Comparison of ENCODE assay signal across 16 mouse cellular contexts in the genomic region with DNA sequence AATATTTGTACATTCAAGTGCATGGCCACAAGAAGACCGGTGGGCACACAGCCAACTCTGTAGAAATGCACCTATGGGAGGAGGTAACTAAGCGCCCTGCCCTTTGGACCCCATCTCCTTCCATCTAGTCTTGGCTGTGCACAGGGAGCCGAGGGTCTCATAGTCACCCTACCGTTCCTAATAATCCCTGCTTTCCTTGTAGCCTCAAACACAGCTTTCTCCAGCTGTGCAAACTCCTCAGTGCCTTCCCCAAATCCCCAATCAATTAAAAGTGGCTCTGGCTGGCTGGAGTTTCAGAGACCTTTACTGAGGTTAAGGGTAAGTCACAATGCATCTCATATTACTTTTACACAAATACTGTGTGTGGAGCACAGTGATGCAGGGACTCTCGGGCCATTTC.
DNase-seq lines count a peak whose midpoint lies in the region; ATAC-seq and TF ChIP-seq lines count a peak whose summit lies in the region.
"Had no signal": no experiment of that assay in that cellular context is flagged by ENCODE, and none has a peak within 500 bp of the region (broad histone marks: within the 10 kb centered on the region; RNA-seq: fewer than 3 reads in every experiment).

No protein-coding gene starts in this region.

- no peak for TF ChIP-seq POLR2A in limb, embryonic 14.5 days (IDR thresholded peaks at IDR 0.05; ENCODE audit: borderline replicate concordance, extremely low read depth, insufficient read depth, insufficient read length)

- no peak overlapping the region for H3K4me3 ChIP-seq in left cerebral cortex, adult 2 months
- H3K4me3 ChIP-seq in embryonic facial prominence, embryonic 10.5 days = no peak overlapping the region
- H3K4me3 ChIP-seq in kidney, embryonic 14.5 days (ENCODE audit: low read length) = no peak overlapping the region
- no peak overlapping the region for H3K4me3 ChIP-seq in limb, embryonic 14.5 days (replicated peaks; ENCODE audit: low read length)
- H3K4me3 ChIP-seq: forebrain, embryonic 10.5 days; layer of hippocampus, adult 2 months; midbrain, embryonic 15.5 days had no signal

- peaks cover 53% of the 10 kb centered on the region for H3K4me1 ChIP-seq in embryonic facial prominence, embryonic 10.5 days
- peaks cover 21% of the 10 kb centered on the region for H3K4me1 ChIP-seq in kidney, embryonic 14.5 days (ENCODE audit: control insufficient read depth, insufficient read depth, low read length)
- peaks cover 13% of the 10 kb centered on the region for H3K4me1 ChIP-seq in limb, embryonic 14.5 days (ENCODE audit: control insufficient read depth, insufficient read depth, low read length)

- no peaks in the 10 kb centered on the region for H3K27me3 ChIP-seq in embryonic facial prominence, embryonic 10.5 days (replicated peaks; ENCODE audit: low read depth, poor library complexity, severe bottlenecking)
- no peaks in the 10 kb centered on the region for H3K27me3 ChIP-seq in kidney, embryonic 14.5 days (ENCODE audit: control insufficient read depth, insufficient read depth, low read length)
- no peaks in the 10 kb centered on the region for H3K27me3 ChIP-seq in limb, embryonic 14.5 days (ENCODE audit: control insufficient read depth, insufficient read depth, low read length)
- H3K27me3 ChIP-seq: midbrain, embryonic 15.5 days had no signal

- H3K4me2 ChIP-seq in kidney, embryonic 14.5 days (replicated peaks; ENCODE audit: low read depth, low read length) = no peak overlapping the region
- H3K4me2 ChIP-seq in limb, embryonic 14.5 days (replicated peaks; ENCODE audit: low read depth, low read length, severe bottlenecking) = no peak overlapping the region
- H3K4me2 ChIP-seq: midbrain, embryonic 15.5 days had no signal

- H3K36me3 ChIP-seq in embryonic facial prominence, embryonic 10.5 days (replicated peaks) = no peaks in the 10 kb centered on the region
- no peaks in the 10 kb centered on the region for H3K36me3 ChIP-seq in kidney, embryonic 14.5 days (ENCODE audit: control insufficient read depth, insufficient read depth, low read length)
- no peaks in the 10 kb centered on the region for H3K36me3 ChIP-seq in limb, embryonic 14.5 days (ENCODE audit: control insufficient read depth, insufficient read depth, low read length)
- H3K36me3 ChIP-seq: forebrain, embryonic 10.5 days; G1E; midbrain, embryonic 15.5 days had no signal

- intact Hi-C loops in left cerebral cortex, postnatal 4 days (cut with DNase I) = no loop called here
- intact Hi-C loops in left cerebral cortex, adult 2 months (cut with DNase I) = loop anchor here (10.0 kb wide), 1 partner anchor 967 kb away; no protein-coding TSS in a partner anchor

- DNase-seq in left cerebral cortex, postnatal 4 days = peak; percentile 12
- DNase-seq in left cerebral cortex, adult 2 months (ENCODE audit: extremely low spot score in 1 of 2, low spot score in 2 of 2) = no peak
- peak; percentile 60 for DNase-seq in embryonic facial prominence, embryonic 10.5 days (ENCODE audit: low spot score)
- peak; percentile 58 for DNase-seq in limb, embryonic 14.5 days (ENCODE audit: low spot score)
- no peak for DNase-seq in gastrocnemius, postnatal 25 days
- DNase-seq in right cerebral cortex, postnatal 4 days = no peak
- no peak for DNase-seq in frontal cortex, postnatal 14 days (ENCODE audit: low spot score in 2 of 2)
- DNase-seq: cerebellum, postnatal 36 days; gastrocnemius, postnatal 14 days; right cerebral cortex, adult 18-20 months had no signal

- H3K9me3 ChIP-seq in embryonic facial prominence, embryonic 10.5 days = no peaks in the 10 kb centered on the region
- H3K9me3 ChIP-seq in kidney, embryonic 14.5 days (ENCODE audit: control insufficient read depth, low read length) = no peaks in the 10 kb centered on the region
- no peaks in the 10 kb centered on the region for H3K9me3 ChIP-seq in limb, embryonic 14.5 days (ENCODE audit: control insufficient read depth, low read length)
- H3K9me3 ChIP-seq: forebrain, embryonic 10.5 days; midbrain, embryonic 15.5 days had no signal

- ATAC-seq in kidney, embryonic 14.5 days (ENCODE audit: low FRiP score, low TSS enrichment) = peak; percentile 53; the same call in 1 of the 2 replicates
- peak; percentile 83 for ATAC-seq in limb, embryonic 14.5 days (ENCODE audit: low FRiP score, low read depth)
- ATAC-seq: midbrain, embryonic 15.5 days had no signal

- 28% methylated on average over 5 of the region's 5 CpGs for WGBS in embryonic facial prominence, embryonic 10.5 days
- 23% methylated on average over 5 of the region's 5 CpGs for WGBS in kidney, embryonic 14.5 days
- WGBS in limb, embryonic 14.5 days = 37% methylated on average over 5 of the region's 5 CpGs

- H3K27ac ChIP-seq in left cerebral cortex, adult 2 months = no peak overlapping the region
- peak overlapping the region; percentile 54; the same call in 1 of the 2 replicates for H3K27ac ChIP-seq in embryonic facial prominence, embryonic 10.5 days (replicated peaks)
- peak overlapping the region; percentile 37; the same call in 1 of the 2 replicates for H3K27ac ChIP-seq in kidney, embryonic 14.5 days (ENCODE audit: low read depth, low read length)
- H3K27ac ChIP-seq in limb, embryonic 14.5 days (replicated peaks; ENCODE audit: low read depth, low read length) = no peak overlapping the region
- H3K27ac ChIP-seq: layer of hippocampus, adult 2 months; liver, embryonic 14.5 days; midbrain, embryonic 15.5 days had no signal

- H3K9ac ChIP-seq in kidney, embryonic 14.5 days (ENCODE audit: low read depth, low read length) = no peak overlapping the region
- no peak overlapping the region for H3K9ac ChIP-seq in limb, embryonic 14.5 days (ENCODE audit: low read depth, low read length, severe bottlenecking)
- H3K9ac ChIP-seq: liver, embryonic 14.5 days; midbrain, embryonic 15.5 days had no signal

- TF ChIP-seq CTCF in left cerebral cortex, adult 2 months (IDR thresholded peaks at IDR 0.05) = no peak

Comparison
In these comparisons a context has a peak if more than half of its experiments do, and no peak if none do; other contexts are left out.
1. DNase-seq: peak in left cerebral cortex, postnatal 4 days (single experiment), embryonic facial prominence, embryonic 10.5 days (single experiment) and limb, embryonic 14.5 days (single experiment); none in left cerebral cortex, adult 2 months (0 of 2), gastrocnemius, postnatal 25 days (single experiment), right cerebral cortex, postnatal 4 days (single experiment) and frontal cortex, postnatal 14 days (0 of 2).
2. H3K27ac ChIP-seq: peak in embryonic facial prominence, embryonic 10.5 days (single experiment) and kidney, embryonic 14.5 days (single experiment); none in left cerebral cortex, adult 2 months (single experiment) and limb, embryonic 14.5 days (single experiment).